Mouse (Mus musculus) CD4-positive, CD25-positive, alpha-beta regulatory T cell, adult 4 months (primary cell): ENCODE measurements around the gene St3gal3. TPM values are rescaled to one million over a fixed set of nuclear protein-coding genes. Genes with fewer than 3 reads are reported as not detected.
A peak's percentile ranks its signal among the peaks of the same experiment; 100 is the strongest.

Experiments used
- ATAC-seq: one replicate; pipeline ENCODE4 v1.8.0; 2017
- polyA plus RNA-seq, 2 experiments: library from polyadenylated mRNA; unstranded; fragments of 100-300 nt; shearing (Covaris generic); gene quantifications; one replicate each; pipeline ENCODE4 v1.2.1; 2017

Gene St3gal3
- polyA plus RNA-seq, 2 experiments from 2014 or later = 0.38 to 0.52 TPM

- no peak for ATAC-seq
Measured at GRCm38 (mm10) chr4:117890750-117891149, 244.0 kb downstream of the St3gal3 start.

GRCm38 (mm10) chr4:117890031-117890430 lies 244.7 kb downstream of the St3gal3 start:
- ATAC-seq = no peak

GRCm38 (mm10) chr4:117889471-117889870 lies 245.2 kb downstream of the St3gal3 start:
- no peak for ATAC-seq

GRCm38 (mm10) chr4:117887920-117888319 lies 246.8 kb downstream of the St3gal3 start:
- ATAC-seq = no peak

- ATAC-seq = peak; percentile 90
Measured at GRCm38 (mm10) chr4:117887133-117887532, 247.6 kb downstream of the St3gal3 start, which contains the start of gene Atp6v0b. TSS of gene Atp6v0b (minus strand) at chr4:117887333.

GRCm38 (mm10) chr4:117886644-117887043 lies 248.1 kb downstream of the St3gal3 start:
- ATAC-seq = no peak

GRCm38 (mm10) chr4:117885994-117886393 lies 248.7 kb downstream of the St3gal3 start:
- no peak for ATAC-seq

GRCm38 (mm10) chr4:117885093-117885492 lies 249.6 kb downstream of the St3gal3 start:
- ATAC-seq = no peak

GRCm38 (mm10) chr4:117884146-117884545 lies 250.6 kb downstream of the St3gal3 start:
- ATAC-seq = no peak

GRCm38 (mm10) chr4:117882701-117883691 lies 251.7 kb downstream of the St3gal3 start, which contains the start of gene B4galt2:
TSS of gene B4galt2 (minus strand) at chr4:117883487.
- no peak for ATAC-seq

Other genes with a start within 250 kb of the St3gal3 start
- 10 to 100 TPM; 91.3 to 92.4 TPM for gene Atp6v0b, start 247.6 kb downstream of the St3gal3 start, polyA plus RNA-seq
- 10 to 100 TPM; 33.3 to 40.3 TPM for gene Dph2, start 242.9 kb downstream of the St3gal3 start, polyA plus RNA-seq
- 10 to 100 TPM; 15.7 to 21.2 TPM for gene Ipo13, start 219.9 kb downstream of the St3gal3 start, polyA plus RNA-seq
- not detected for gene Artn, start 205.2 kb downstream of the St3gal3 start, polyA plus RNA-seq
- gene Kdm4a, start 45.1 kb upstream of the St3gal3 start, polyA plus RNA-seq = 10 to 100 TPM in 1 of 2 experiments, 1 to 10 TPM in 1; 4.3 to 14.3 TPM
- gene Ptprf, start 156.5 kb upstream of the St3gal3 start, polyA plus RNA-seq = under 1 TPM; 0.39 to 0.65 TPM